Mouse (Mus musculus): Measurements from ENCODE around the gene Wdr24. TPM values are rescaled to one million over a fixed set of nuclear protein-coding genes. Genes with fewer than 3 reads are reported as not detected.
"Not testable (repeated sequence)": the region's sequence is repeated elsewhere in the genome, so short reads cannot be mapped to it uniquely, and the experiment has no call there.

Wdr24 gene
- polyA plus RNA-seq, 1 experiment from 2014 or later: 30.7 TPM

GRCm38 (mm10) chr17:25871566-25871965, 48.1 kb downstream of the Wdr24 start:
- not testable (repeated sequence) for H3K36me3 ChIP-seq; H3K9me3 ChIP-seq; H3K27me3 ChIP-seq (ENCODE audit: insufficient read depth, poor library complexity, severe bottlenecking); H3K27ac ChIP-seq; DNase-seq (ENCODE audit: low spot score); H3K4me3 ChIP-seq
- peaks cover 56% of the 10 kb centered on the region for H3K4me1 ChIP-seq (replicated peaks)

- Histone ChIP-seq H3K4me1 (replicated peaks) (peaks cover 56% of the 10 kb centered on the region), H3K27ac (no peak overlapping the region), H3K9me3 (no peaks in the 10 kb centered on the region), H3K27me3 (ENCODE audit: insufficient read depth, poor library complexity, severe bottlenecking) (no peaks in the 10 kb centered on the region), H3K4me3 (no peak overlapping the region), H3K36me3 (peaks cover 10% of the 10 kb centered on the region)
- DNase-seq (ENCODE audit: low spot score): no peak
- WGBS: 78% methylated on average over 3 of the region's 3 CpGs
These were observed 49.2 kb downstream of the Wdr24 start for GRCm38 (mm10) chr17:25872676-25873075.

- Histone ChIP-seq H3K9me3 (no peaks in the 10 kb centered on the region), H3K4me1 (replicated peaks) (peaks cover 56% of the 10 kb centered on the region), H3K27ac (peak overlapping the region; percentile 92; the same call in 1 of the 2 replicates), H3K4me3 (peak overlapping the region; percentile 73), H3K36me3 (peaks cover 19% of the 10 kb centered on the region), H3K27me3 (ENCODE audit: insufficient read depth, poor library complexity, severe bottlenecking) (no peaks in the 10 kb centered on the region)
- WGBS: 75% methylated on average over 11 of the region's 11 CpGs
- no peak for DNase-seq (ENCODE audit: low spot score)
These were observed 50.1 kb downstream of the Wdr24 start for GRCm38 (mm10) chr17:25873405-25874147.

- peaks cover 56% of the 10 kb centered on the region for H3K4me1 ChIP-seq (replicated peaks)
These were observed 50.8 kb downstream of the Wdr24 start for GRCm38 (mm10) chr17:25874148-25874720.

GRCm38 (mm10) chr17:25874721-25875170, 51.3 kb downstream of the Wdr24 start, which contains the start of gene Mettl26:
Gene Mettl26 (plus strand): TSS chr17:25875074.
- DNase-seq (ENCODE audit: low spot score): peak; percentile 93
- Histone ChIP-seq H3K27me3 (ENCODE audit: insufficient read depth, poor library complexity, severe bottlenecking) (no peaks in the 10 kb centered on the region), H3K4me3 (peak within 1 kb of the TSS; percentile 73), H3K27ac (peak within 1 kb of the TSS; percentile 92), H3K9me3 (no peaks in the 10 kb centered on the region), H3K36me3 (peaks cover 30% of the 10 kb centered on the region), H3K4me1 (replicated peaks) (peaks cover 60% of the 10 kb centered on the region)
- WGBS: under 1% methylated on average over 25 of the region's 25 CpGs

More at GRCm38 (mm10) chr17:25874148-25874720, 50.8 kb downstream of the Wdr24 start:
- no peak for DNase-seq (ENCODE audit: low spot score)
- Histone ChIP-seq H3K27ac (peak overlapping the region; percentile 92), H3K36me3 (peaks cover 25% of the 10 kb centered on the region), H3K27me3 (ENCODE audit: insufficient read depth, poor library complexity, severe bottlenecking) (no peaks in the 10 kb centered on the region), H3K4me3 (peak overlapping the region; percentile 73), H3K9me3 (no peaks in the 10 kb centered on the region)
- WGBS: 8% methylated on average over 14 of the region's 14 CpGs

GRCm38 (mm10) chr17:25875171-25876136, 52.0 kb downstream of the Wdr24 start:
- Histone ChIP-seq H3K4me1 (replicated peaks) (peaks cover 67% of the 10 kb centered on the region), H3K4me3 (peak overlapping the region; percentile 73), H3K27ac (peak overlapping the region; percentile 92)

GRCm38 (mm10) chr17:25876347-25876915, 53.0 kb downstream of the Wdr24 start:
- no peaks in the 10 kb centered on the region for H3K9me3 ChIP-seq
- peaks cover 32% of the 10 kb centered on the region for H3K36me3 ChIP-seq
- no peaks in the 10 kb centered on the region for H3K27me3 ChIP-seq (ENCODE audit: insufficient read depth, poor library complexity, severe bottlenecking)
- no peak for DNase-seq (ENCODE audit: low spot score)
- peaks cover 77% of the 10 kb centered on the region for H3K4me1 ChIP-seq (replicated peaks)
- WGBS: 55% methylated on average over 10 of the region's 10 CpGs
- peak overlapping the region; percentile 73 for H3K4me3 ChIP-seq
- H3K27ac ChIP-seq: peak overlapping the region; percentile 92

More at GRCm38 (mm10) chr17:25875171-25876136, 52.0 kb downstream of the Wdr24 start:
- 1% methylated on average over 59 of the region's 59 CpGs for WGBS
- H3K27me3 ChIP-seq (ENCODE audit: insufficient read depth, poor library complexity, severe bottlenecking): no peaks in the 10 kb centered on the region
- peaks cover 32% of the 10 kb centered on the region for H3K36me3 ChIP-seq
- no peaks in the 10 kb centered on the region for H3K9me3 ChIP-seq
- peak; percentile 90 for DNase-seq (ENCODE audit: low spot score)

- DNase-seq (ENCODE audit: low spot score): no peak
- Histone ChIP-seq H3K27ac (no peak overlapping the region), H3K4me1 (replicated peaks) (peaks cover 83% of the 10 kb centered on the region), H3K27me3 (ENCODE audit: insufficient read depth, poor library complexity, severe bottlenecking) (no peaks in the 10 kb centered on the region), H3K4me3 (peak overlapping the region; percentile 73; the same call in 1 of the 2 replicates), H3K36me3 (peaks cover 32% of the 10 kb centered on the region), H3K9me3 (no peaks in the 10 kb centered on the region)
- WGBS: 98% methylated on average over 3 of the region's 3 CpGs
These were observed 53.6 kb downstream of the Wdr24 start for GRCm38 (mm10) chr17:25877025-25877424.

- no peaks in the 10 kb centered on the region for H3K9me3 ChIP-seq
- peak overlapping the region; percentile 12 for H3K27ac ChIP-seq
- no peaks in the 10 kb centered on the region for H3K27me3 ChIP-seq (ENCODE audit: insufficient read depth, poor library complexity, severe bottlenecking)
- no peak for DNase-seq (ENCODE audit: low spot score)
- WGBS: 94% methylated on average over 32 of the region's 32 CpGs
- peak overlapping the region; percentile 29; the same call in 1 of the 2 replicates for H3K4me3 ChIP-seq
- peaks cover 41% of the 10 kb centered on the region for H3K36me3 ChIP-seq
- H3K4me1 ChIP-seq (replicated peaks): peaks cover 90% of the 10 kb centered on the region
These were observed 54.5 kb downstream of the Wdr24 start for GRCm38 (mm10) chr17:25877741-25878610.

Data from hindbrain, embryonic 10.5 days (tissue).